10 mouse cellular contexts compared by ENCODE assay signal in genomic region chr14:73453164-73453563, GRCm38 (mm10). TPM values are rescaled to one million over a fixed set of nuclear protein-coding genes. Genes with fewer than 3 reads are reported as not detected.
A peak's percentile ranks its signal among the peaks of the same experiment; 100 is the strongest.
DNase-seq lines count a peak whose midpoint lies in the region; ATAC-seq lines count a peak whose summit lies in the region.
"Had no signal": no experiment of that assay in that cellular context is flagged by ENCODE, and none has a peak within 500 bp of the region (broad histone marks: within the 10 kb centered on the region; RNA-seq: fewer than 3 reads in every experiment).

No protein-coding gene starts in this region.

- intact Hi-C loops in left cerebral cortex, postnatal 14 days (cut with DNase I): no loop called here

- no peak overlapping the region for H3K9ac ChIP-seq in lung, embryonic 16.5 days (ENCODE audit: low read length)
- H3K9ac ChIP-seq: liver, embryonic 14.5 days had no signal

- no peak overlapping the region for H3K4me3 ChIP-seq in lung, embryonic 16.5 days (ENCODE audit: low read length)

- H3K36me3 ChIP-seq in lung, embryonic 16.5 days (ENCODE audit: control insufficient read depth, insufficient read depth, low read length): no peaks in the 10 kb centered on the region

- H3K27me3 ChIP-seq in lung, embryonic 16.5 days (ENCODE audit: control insufficient read depth, insufficient read depth, low read depth, low read length): no peaks in the 10 kb centered on the region

- WGBS in lung, embryonic 16.5 days: 59% methylated on average over 12 of the region's 12 CpGs

- H3K27ac ChIP-seq in lung, embryonic 16.5 days (ENCODE audit: low read length): peak overlapping the region; percentile 17; the same call in 1 of the 2 replicates
- H3K27ac ChIP-seq: liver, embryonic 14.5 days had no signal

- peaks cover 10% of the 10 kb centered on the region for H3K4me1 ChIP-seq in lung, embryonic 16.5 days (replicated peaks; ENCODE audit: control insufficient read depth, insufficient read depth, low read length)

- H3K4me2 ChIP-seq in lung, embryonic 16.5 days (ENCODE audit: low read depth, low read length): no peak overlapping the region

- H3K9me3 ChIP-seq in lung, embryonic 16.5 days (ENCODE audit: control insufficient read depth, low read length): no peaks in the 10 kb centered on the region

- no peak for ATAC-seq in lung, embryonic 16.5 days (ENCODE audit: low read depth)

- DNase-seq in lung, postnatal 25 days (ENCODE audit: low spot score): no peak
- peak; percentile 26 for DNase-seq in brain, adult 2 months (ENCODE audit: low read depth, low spot score)
- peak; percentile 37 to 43 for DNase-seq in kidney, adult 8-10 months
- DNase-seq in retina, postnatal 1 day: peak; percentile 81
- no peak for DNase-seq in left cerebral cortex, postnatal 14 days (ENCODE audit: low spot score in 2 of 2)
- DNase-seq in layer of hippocampus, postnatal 25 days (ENCODE audit: extremely low spot score in 1 of 2, low spot score in 1 of 2): no peak
- DNase-seq: cerebellum, postnatal 36 days; right cerebral cortex, postnatal 4 days had no signal

RNA-seq across cellular contexts. Expression of gene Med4, which starts 56.7 kb away (rescaled TPM):
- polyA plus RNA-seq in lung, embryonic 16.5 days (2015; fragmentation: Nextera tagmentation; extraction: Ambion mirVana): 86.2 and 91.1 TPM in 2 replicates
- 10 to 100 TPM; 25.3 to 27.5 TPM for total RNA-seq in left cerebral cortex, postnatal 14 days (2021)
- 10 to 100 TPM; 29.0 to 31.8 TPM for total RNA-seq in layer of hippocampus, postnatal 25 days (2021)

Comparison
In these comparisons a context has a peak if more than half of its experiments do, and no peak if none do; other contexts are left out.
1. DNase-seq: peak in brain, adult 2 months (single experiment), kidney, adult 8-10 months (2 of 2) and retina, postnatal 1 day (single experiment); none in lung, postnatal 25 days (single experiment), left cerebral cortex, postnatal 14 days (0 of 2) and layer of hippocampus, postnatal 25 days (0 of 2).